Mouse (Mus musculus) natural killer cell, adult 2 months (primary cell): ENCODE results near the gene Prdm16.

Experiments
- DNase-seq, 2 experiments: peaks; one replicate each; pipeline ENCODE4 v3.0.0; 2022; ENCODE audit warnings: low spot score in 2 of 2

Prdm16 gene

GRCm38 (mm10) chr4:154424681-154425080 is 212.0 kb downstream of the Prdm16 start:
- no peak for DNase-seq

- no peak for DNase-seq
Observed at GRCm38 (mm10) chr4:154422431-154422913, 214.2 kb downstream of the Prdm16 start.

- DNase-seq, result no peak
Observed at GRCm38 (mm10) chr4:154420749-154421148, 215.9 kb downstream of the Prdm16 start.

GRCm38 (mm10) chr4:154419766-154420165 is 216.9 kb downstream of the Prdm16 start:
- no peak for DNase-seq

- no peak for DNase-seq
Observed at GRCm38 (mm10) chr4:154418993-154419392, 217.7 kb downstream of the Prdm16 start.

- DNase-seq, result no peak
Observed at GRCm38 (mm10) chr4:154418327-154418744, 218.3 kb downstream of the Prdm16 start.

- no peak for DNase-seq
Observed at GRCm38 (mm10) chr4:154416728-154417127, 219.9 kb downstream of the Prdm16 start.

GRCm38 (mm10) chr4:154414885-154415284 is 221.8 kb downstream of the Prdm16 start:
- no peak for DNase-seq

GRCm38 (mm10) chr4:154410559-154410958 is 226.1 kb downstream of the Prdm16 start:
- DNase-seq, result no peak

- DNase-seq, result no peak
Observed at GRCm38 (mm10) chr4:154409841-154410240, 226.8 kb downstream of the Prdm16 start.

- no peak for DNase-seq
Observed at GRCm38 (mm10) chr4:154409237-154409721, 227.4 kb downstream of the Prdm16 start.

- DNase-seq, result no peak
Observed at GRCm38 (mm10) chr4:154402948-154403347, 233.7 kb downstream of the Prdm16 start.

- DNase-seq, result no peak
Observed at GRCm38 (mm10) chr4:154401982-154402932, 234.4 kb downstream of the Prdm16 start.

- no peak for DNase-seq
Observed at GRCm38 (mm10) chr4:154401379-154401778, 235.3 kb downstream of the Prdm16 start.

- DNase-seq, result no peak
Observed at GRCm38 (mm10) chr4:154400256-154401171, 236.2 kb downstream of the Prdm16 start.

GRCm38 (mm10) chr4:154399634-154400033 is 237.0 kb downstream of the Prdm16 start:
- no peak for DNase-seq

- no peak for DNase-seq
Observed at GRCm38 (mm10) chr4:154396652-154397301, 239.9 kb downstream of the Prdm16 start.

- no peak for DNase-seq
Observed at GRCm38 (mm10) chr4:154394123-154394722, 242.4 kb downstream of the Prdm16 start.

- DNase-seq, result no peak
Observed at GRCm38 (mm10) chr4:154393196-154394122, 243.2 kb downstream of the Prdm16 start.

- DNase-seq, result peak in 1 of 2 experiments; percentile 11
Observed at GRCm38 (mm10) chr4:154392641-154393040, 244.0 kb downstream of the Prdm16 start.
